Mouse (Mus musculus) intestine, embryonic 14.5 days (tissue): Measurements from ENCODE around the gene Rnf10. TPM values are rescaled to one million over a fixed set of nuclear protein-coding genes. Genes with fewer than 3 reads are reported as not detected.
"Not testable (repeated sequence)": the region's sequence is repeated elsewhere in the genome, so short reads cannot be mapped to it uniquely, and the experiment has no call there.

Experiments used
- ATAC-seq: fragments of 200-750 bp; cut with Nextera tagmentation; replicated peaks from 2 replicates; pipeline ENCODE4 v1.8.0; 2017; ENCODE audit warnings: low read depth, moderate number of reproducible peaks, moderate TSS enrichment, moderate library complexity; ENCODE audit not compliant: low FRiP score, low TSS enrichment
- DNase-seq: peaks from one replicate; pipeline ENCODE4 v3.0.0-alpha.2; 2018; ENCODE audit warnings: low spot score
- H3K27ac ChIP-seq: fragments of 300-500 bp; sonication (generic); 2 replicates; pipeline ENCODE4 v1.5.1; 2014; ENCODE audit warnings: low read depth, mild to moderate bottlenecking, control low read depth
- H3K27me3 ChIP-seq: fragments of 300-500 bp; sonication (generic); replicated peaks from 2 replicates; pipeline ENCODE4 v1.6.1; 2014; ENCODE audit warnings: low read length, control low read depth; ENCODE audit not compliant: control insufficient read depth, insufficient read depth
- H3K36me3 ChIP-seq: fragments of 300-500 bp; sonication (generic); 2 replicates; pipeline ENCODE4 v1.6.1; 2014; ENCODE audit warnings: low read length, control low read depth; ENCODE audit not compliant: control insufficient read depth, insufficient read depth
- H3K4me1 ChIP-seq: fragments of 300-500 bp; sonication (generic); replicated peaks from 2 replicates; pipeline ENCODE4 v1.6.1; 2014; ENCODE audit warnings: low read length, control low read depth, mixed read lengths; ENCODE audit not compliant: control insufficient read depth, insufficient read depth
- H3K4me2 ChIP-seq: fragments of 300-500 bp; sonication (generic); 2 replicates; pipeline ENCODE4 v1.6.1; 2014; ENCODE audit warnings: low read length
- H3K4me3 ChIP-seq: fragments of 300-500 bp; sonication (generic); 2 replicates; pipeline ENCODE4 v1.5.1; 2014; ENCODE audit warnings: low read depth, low read length, control low read depth, mixed read lengths
- H3K9ac ChIP-seq: fragments of 300-500 bp; sonication (generic); 2 replicates; pipeline ENCODE4 v1.6.1; 2014; ENCODE audit warnings: mild to moderate bottlenecking, low read length
- H3K9me3 ChIP-seq: fragments of 300-500 bp; sonication (generic); 2 replicates; pipeline ENCODE4 v1.6.1; 2016; ENCODE audit warnings: low read length, control low read depth; ENCODE audit not compliant: control insufficient read depth
- WGBS: fragments of 180-500 bp; shearing (Covaris S2); extraction: QIAGEN DNeasy Blood & Tissue Kit; methylation state at CpG from one replicate; pipeline ENCODE4 v1.1.7; 2014; 5-methylcytosine and 5-hydroxymethylcytosine counted together
- polyA plus RNA-seq: library from polyadenylated mRNA; unstranded; fragments of >200 nt; fragmentation: Nextera tagmentation; extraction: Ambion mirVana; gene quantifications from 2 replicates; pipeline ENCODE4 v1.2.1, GENCODE M21; 2014

Gene Rnf10
- polyA plus RNA-seq, 1 experiment from 2014 or later, result 69.6 TPM

DNA sequence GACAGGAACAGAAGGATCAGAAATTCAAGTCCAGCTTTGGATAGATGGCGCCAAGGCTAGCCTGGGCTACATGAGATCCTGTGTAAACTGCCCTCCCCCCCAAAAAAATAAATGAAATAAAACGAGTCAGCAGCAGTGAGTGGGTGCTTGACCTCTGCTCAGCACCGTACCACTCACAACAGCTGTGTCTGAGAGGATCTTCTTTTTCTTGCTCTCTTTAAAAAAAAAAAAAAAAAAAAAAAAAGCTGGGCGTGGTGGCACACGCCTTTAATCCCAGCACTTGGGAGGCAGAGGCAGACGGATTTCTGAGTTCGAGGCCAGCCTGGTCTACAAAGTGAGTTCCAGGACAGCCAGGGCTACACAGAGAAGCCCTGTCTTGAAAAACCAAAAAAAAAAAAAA is 29.5 kb upstream of the Rnf10 start:
- not testable (repeated sequence) for H3K4me2 ChIP-seq, H3K9ac ChIP-seq, H3K4me3 ChIP-seq, H3K9me3 ChIP-seq, DNase-seq, H3K27me3 ChIP-seq, H3K27ac ChIP-seq, ATAC-seq
- Histone ChIP-seq H3K4me1 (peaks cover 22% of the 10 kb centered on the region), H3K36me3 (peaks cover 22% of the 10 kb centered on the region)
- 73% methylated on average over 4 of the region's 7 CpGs for WGBS

GRCm38 (mm10) chr5:115301615-115302014 is 28.9 kb upstream of the Rnf10 start:
- H3K27me3 ChIP-seq, result no peaks in the 10 kb centered on the region
- peaks cover 22% of the 10 kb centered on the region for H3K4me1 ChIP-seq
- ATAC-seq, result no peak
- DNase-seq, result no peak
- peaks cover 27% of the 10 kb centered on the region for H3K36me3 ChIP-seq
- H3K4me3 ChIP-seq, result peak overlapping the region; percentile 92
- peak overlapping the region; percentile 66 for H3K4me2 ChIP-seq
- H3K9ac ChIP-seq, result peak overlapping the region; percentile 42
- H3K27ac ChIP-seq, result peak overlapping the region; percentile 49; the same call in 1 of the 2 replicates
- H3K9me3 ChIP-seq, result no peaks in the 10 kb centered on the region
- WGBS, result 19% methylated on average over 13 of the region's 13 CpGs

DNA sequence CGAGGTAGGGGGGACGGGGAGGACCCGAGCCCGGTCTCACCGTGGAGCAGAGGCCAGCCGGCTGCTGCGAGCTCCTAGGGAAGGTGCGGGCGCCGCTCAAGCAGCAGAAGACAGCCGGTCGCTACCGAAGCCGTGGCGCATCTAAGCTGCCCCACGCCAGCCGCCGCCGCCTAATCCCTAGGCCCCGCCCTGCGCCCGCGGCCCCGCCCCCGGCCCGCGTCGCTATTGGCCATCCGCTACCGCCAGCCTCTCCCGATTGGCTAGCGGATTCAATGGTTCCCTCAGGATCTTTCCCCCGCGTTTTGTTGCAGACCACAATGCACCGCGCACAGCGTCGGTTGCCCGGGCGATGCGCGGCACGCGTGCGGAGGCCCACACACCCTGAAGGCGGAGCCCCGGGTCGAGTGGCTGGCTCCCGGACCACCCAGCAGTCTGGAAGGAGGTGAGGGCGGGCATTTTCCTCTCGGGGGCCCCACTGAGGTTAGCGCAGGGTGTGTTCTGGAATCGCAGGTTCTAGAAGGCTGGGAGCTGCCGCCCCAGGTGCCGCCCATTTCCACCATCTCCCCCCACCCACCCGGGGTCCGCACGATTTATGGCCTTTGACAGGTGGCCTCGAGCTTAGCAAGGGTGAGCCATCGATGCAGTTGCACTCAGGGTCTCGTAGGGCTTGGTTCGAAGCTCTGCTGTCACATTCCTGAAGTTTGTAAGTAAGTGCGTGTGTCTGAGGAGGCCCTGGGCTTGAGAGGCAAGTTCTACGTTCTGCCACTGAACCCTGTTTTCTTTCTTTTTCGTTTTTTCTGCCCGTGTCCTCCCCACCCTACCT is 28.3 kb upstream of the Rnf10 start, which contains the start of gene Dynll1:
Gene Dynll1 (minus strand): TSS at position 208 of the 823 bp plus-strand sequence.
- peak; percentile 98 for ATAC-seq
- Histone ChIP-seq H3K9ac (peak within 1 kb of the TSS; percentile 81), H3K36me3 (peaks cover 34% of the 10 kb centered on the region), H3K4me2 (peak within 1 kb of the TSS; percentile 69), H3K27me3 (no peaks in the 10 kb centered on the region), H3K4me3 (peak within 1 kb of the TSS; percentile 92), H3K9me3 (no peaks in the 10 kb centered on the region), H3K27ac (peak within 1 kb of the TSS; percentile 88), H3K4me1 (peaks cover 22% of the 10 kb centered on the region)
- under 1% methylated on average over 66 of the region's 66 CpGs for WGBS
- DNase-seq, result peak; percentile 100

DNA sequence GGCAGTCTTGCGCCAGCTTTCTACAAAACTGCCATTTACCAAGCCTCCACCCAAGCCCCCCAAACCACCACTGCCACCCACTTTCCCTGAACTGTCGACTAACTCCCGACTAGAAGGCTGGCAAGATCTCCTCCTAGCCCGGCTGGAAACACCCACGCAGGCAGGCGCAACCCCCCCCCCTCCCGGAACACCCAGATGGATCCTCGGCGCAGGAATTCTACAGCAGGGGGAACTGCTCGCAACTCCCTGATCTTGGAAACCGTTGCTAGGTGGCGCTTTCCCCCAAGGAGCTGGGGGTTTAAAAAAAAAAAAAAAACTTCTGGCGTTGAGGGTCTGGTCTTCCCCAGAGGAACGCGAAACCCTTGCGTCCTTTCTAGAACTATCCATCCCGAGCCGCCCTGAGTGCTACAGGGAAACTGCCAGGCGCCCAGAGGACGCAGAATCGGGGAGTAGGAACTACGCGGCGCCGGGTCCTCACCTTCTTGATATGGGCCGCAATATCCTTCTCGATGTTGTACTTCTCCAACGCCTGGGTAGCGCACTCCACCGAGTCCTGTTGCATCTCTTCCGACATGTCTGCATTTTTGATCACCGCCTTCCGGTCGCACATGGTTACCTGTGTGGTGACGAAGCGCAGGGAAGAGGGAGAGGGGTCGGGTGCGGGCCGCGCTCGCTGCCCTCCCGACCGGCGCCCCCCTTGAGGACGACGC is 27.5 kb upstream of the Rnf10 start:
- peak overlapping the region; percentile 88 for H3K27ac ChIP-seq
- peak; percentile 89 for DNase-seq
- H3K36me3 ChIP-seq, result peaks cover 41% of the 10 kb centered on the region
- H3K4me2 ChIP-seq, result peak overlapping the region; percentile 69
- ATAC-seq, result peak; percentile 0
- peak overlapping the region; percentile 92 for H3K4me3 ChIP-seq
- H3K4me1 ChIP-seq, result peaks cover 22% of the 10 kb centered on the region
- H3K9ac ChIP-seq, result peak overlapping the region; percentile 81
- no peaks in the 10 kb centered on the region for H3K27me3 ChIP-seq
- 1% methylated on average over 46 of the region's 46 CpGs for WGBS
- H3K9me3 ChIP-seq, result no peaks in the 10 kb centered on the region

- H3K27me3 ChIP-seq, result no peaks in the 10 kb centered on the region
- WGBS, result 71% methylated on average over 10 of the region's 10 CpGs
- no peak overlapping the region for H3K4me2 ChIP-seq
- ATAC-seq, result no peak
- H3K4me1 ChIP-seq, result peaks cover 16% of the 10 kb centered on the region
- no peak overlapping the region for H3K4me3 ChIP-seq
- peaks cover 51% of the 10 kb centered on the region for H3K36me3 ChIP-seq
- H3K9me3 ChIP-seq, result no peaks in the 10 kb centered on the region
- H3K27ac ChIP-seq, result no peak overlapping the region
- H3K9ac ChIP-seq, result no peak overlapping the region
- no peak for DNase-seq
Observed at GRCm38 (mm10) chr5:115296347-115296746, 23.6 kb upstream of the Rnf10 start.

DNA sequence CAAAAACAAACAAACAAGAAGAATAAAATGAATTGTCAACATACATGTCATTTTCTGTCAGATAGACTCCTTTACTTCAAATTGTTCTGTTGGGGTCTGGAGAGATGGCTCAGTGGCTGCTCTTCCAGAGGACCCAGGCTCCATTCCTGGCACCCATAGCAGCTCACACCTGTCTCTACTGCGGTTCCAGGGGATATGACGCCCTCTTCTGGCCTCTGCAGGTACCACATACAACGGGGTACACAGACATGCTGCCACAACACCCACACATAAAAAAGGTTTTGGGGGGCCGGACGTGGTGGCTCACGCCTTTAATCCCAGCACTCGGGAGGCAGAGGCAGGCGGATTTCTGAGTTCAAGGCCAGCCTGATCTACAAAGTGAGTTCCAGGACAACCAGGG is 21.5 kb upstream of the Rnf10 start:
- Histone ChIP-seq H3K27me3 (no peaks in the 10 kb centered on the region), H3K9ac (no peak overlapping the region), H3K4me2 (no peak overlapping the region), H3K4me1 (peaks cover 13% of the 10 kb centered on the region), H3K9me3 (no peaks in the 10 kb centered on the region), H3K27ac (no peak overlapping the region), H3K36me3 (peaks cover 69% of the 10 kb centered on the region), H3K4me3 (no peak overlapping the region)
- DNase-seq (no peak), ATAC-seq (no peak)
- WGBS, result 90% methylated on average over 8 of the region's 8 CpGs

- 93% methylated on average over 3 of the region's 3 CpGs for WGBS
Observed at GRCm38 (mm10) chr5:115284735-115285134, 12.0 kb upstream of the Rnf10 start.

DNA sequence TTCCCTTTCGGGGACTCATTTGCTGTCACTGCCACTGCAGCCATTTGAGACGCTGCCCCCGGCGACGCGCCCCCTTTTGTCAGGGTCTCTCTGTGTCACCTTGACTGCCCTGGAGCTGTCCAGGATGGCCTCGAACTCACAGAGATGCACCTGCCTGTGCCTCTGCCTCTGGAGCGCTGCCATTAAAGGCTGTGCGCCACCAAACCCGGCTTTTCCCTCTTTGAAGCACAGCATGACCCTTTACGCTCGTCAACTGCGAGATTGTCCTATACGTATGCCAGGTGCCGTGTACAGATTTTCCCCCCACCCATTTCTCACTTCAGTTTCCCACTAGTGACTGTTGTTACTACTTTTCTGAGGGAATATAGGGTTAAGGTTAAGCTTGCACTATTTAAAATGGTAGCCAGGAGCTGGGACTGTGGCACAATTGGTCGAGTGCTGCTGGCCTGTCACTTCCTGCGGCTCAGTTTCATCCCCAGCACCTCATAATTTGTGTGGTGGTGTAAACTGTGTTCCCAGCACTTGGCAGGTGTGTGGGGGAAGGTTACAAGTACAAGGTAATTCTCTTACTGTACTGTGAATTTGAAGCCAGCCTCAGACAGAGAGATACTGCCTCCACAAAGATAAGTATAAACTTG is 7.5 kb upstream of the Rnf10 start:
- Histone ChIP-seq H3K9me3 (no peaks in the 10 kb centered on the region), H3K27ac (peak overlapping the region; percentile 38; the same call in 1 of the 2 replicates), H3K27me3 (no peaks in the 10 kb centered on the region), H3K4me3 (peak overlapping the region; percentile 97), H3K4me1 (no peaks in the 10 kb centered on the region), H3K36me3 (peaks cover 18% of the 10 kb centered on the region), H3K9ac (peak overlapping the region; percentile 83), H3K4me2 (peak overlapping the region; percentile 50)
- DNase-seq (no peak), ATAC-seq (no peak)
- 6% methylated on average over 17 of the region's 17 CpGs for WGBS

More at GRCm38 (mm10) chr5:115284735-115285134, 12.0 kb upstream of the Rnf10 start:
- no peaks in the 10 kb centered on the region for H3K27me3 ChIP-seq
- no peaks in the 10 kb centered on the region for H3K4me1 ChIP-seq
- H3K4me2 ChIP-seq, result no peak overlapping the region
- no peak overlapping the region for H3K4me3 ChIP-seq
- DNase-seq (no peak), ATAC-seq (no peak)
- H3K36me3 ChIP-seq, result peaks cover 44% of the 10 kb centered on the region
- no peaks in the 10 kb centered on the region for H3K9me3 ChIP-seq
- H3K27ac ChIP-seq, result no peak overlapping the region
- H3K9ac ChIP-seq, result no peak overlapping the region
